Mouse (Mus musculus): ENCODE results near the gene C1d. TPM values are rescaled to one million over a fixed set of nuclear protein-coding genes. Genes with fewer than 3 reads are reported as not detected.
"Not testable (repeated sequence)": the region's sequence is repeated elsewhere in the genome, so short reads cannot be mapped to it uniquely, and the experiment has no call there.

C1d gene
- 14.5 and 15.2 TPM in 2 replicates for polyA plus RNA-seq (2012; rRNA removed)

DNA sequence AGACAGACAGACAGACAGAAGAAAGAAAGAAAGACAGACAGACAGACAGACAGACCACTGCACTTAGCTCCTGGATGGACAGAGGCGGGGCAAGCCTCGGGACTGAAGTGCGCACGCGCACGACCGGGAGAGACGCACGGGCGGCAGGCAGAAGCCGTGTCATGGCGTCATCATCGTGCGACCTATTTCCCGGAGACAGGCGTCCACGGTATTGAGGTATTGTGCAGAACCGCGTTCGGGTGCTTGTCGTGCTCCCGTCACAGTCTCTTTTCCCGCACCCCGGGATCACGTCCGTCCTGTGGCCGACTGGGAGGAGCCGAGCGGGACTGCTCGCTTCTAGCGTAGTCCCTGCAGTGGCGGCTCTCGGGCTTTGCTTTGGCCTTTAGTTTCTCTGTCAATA lies at the start of gene C1d:
Gene C1d, plus strand, starts transcription at position 137 of the 400 bp plus-strand sequence.
- WGBS: under 1% methylated on average over 33 of the region's 33 CpGs
- DNase-seq (ENCODE audit: low read depth, low spot score): peak; percentile 82

DNA sequence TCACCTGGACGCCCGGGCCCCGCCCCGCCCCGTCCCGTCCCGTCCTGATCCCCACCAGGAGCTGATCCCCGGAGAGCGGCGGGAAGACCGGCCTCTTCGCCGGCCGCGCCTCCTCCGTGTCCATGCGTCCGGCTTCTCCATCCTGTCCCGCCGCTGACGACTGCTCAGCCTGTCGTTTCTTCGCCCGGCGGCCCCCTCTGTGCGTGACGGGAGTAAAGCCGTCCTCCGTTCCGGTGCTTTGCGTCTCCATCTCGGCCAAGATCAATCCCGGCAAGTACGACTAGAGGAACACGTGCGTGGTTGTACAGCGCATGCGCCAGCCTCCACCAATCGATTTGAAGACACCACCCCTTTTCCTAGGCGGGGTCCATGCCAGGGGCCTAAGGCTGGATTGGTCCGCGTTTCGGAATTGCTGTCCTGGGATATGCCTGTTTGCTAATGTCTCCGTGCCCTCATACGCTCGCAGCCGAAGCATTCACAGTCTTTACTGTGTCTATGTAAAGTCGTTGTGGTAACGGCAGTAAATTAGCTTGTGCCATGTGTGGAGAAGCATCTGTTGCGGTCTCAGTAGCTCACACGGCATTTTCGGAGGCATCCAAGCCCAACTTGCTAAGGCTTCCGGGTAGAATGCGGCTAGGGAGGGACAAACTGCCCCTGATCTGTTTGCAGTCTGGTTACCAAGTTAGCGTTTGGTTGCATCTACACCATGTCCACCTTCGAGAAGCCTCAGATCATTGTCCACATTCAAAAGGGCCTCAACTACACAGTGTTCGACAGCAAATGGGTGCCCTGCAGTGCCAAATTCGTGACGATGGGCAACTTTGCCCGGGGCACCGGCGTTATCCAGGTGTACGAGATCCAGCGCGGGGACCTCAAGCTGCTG lies 45.9 kb upstream of the C1d start, which contains the start of gene Pno1:
Gene Pno1, minus strand, starts transcription at position 311 of the 883 bp plus-strand sequence.
- under 1% methylated on average over 65 of the region's 65 CpGs for WGBS
- DNase-seq (ENCODE audit: low read depth, low spot score): peak; percentile 80

DNA sequence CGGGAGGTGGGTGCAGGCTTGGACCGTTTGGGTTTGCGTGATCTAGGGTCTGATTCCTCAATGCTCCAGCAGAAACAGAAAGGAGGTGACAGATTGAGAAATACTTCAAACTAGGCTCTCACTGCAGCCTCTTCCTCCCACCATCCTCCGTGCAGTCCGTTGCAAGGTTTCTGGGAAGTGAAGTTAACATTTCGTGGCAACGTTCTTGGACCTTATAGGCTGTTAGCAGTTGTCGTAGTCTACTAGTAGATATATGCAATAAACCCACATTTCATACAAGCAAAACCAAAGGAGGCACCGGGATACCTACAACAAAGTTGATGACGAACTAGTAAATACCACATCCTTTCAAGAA lies 45.3 kb upstream of the C1d start:
- WGBS: under 1% methylated on average over 10 of the region's 10 CpGs
- DNase-seq (ENCODE audit: low read depth, low spot score): no peak

DNA sequence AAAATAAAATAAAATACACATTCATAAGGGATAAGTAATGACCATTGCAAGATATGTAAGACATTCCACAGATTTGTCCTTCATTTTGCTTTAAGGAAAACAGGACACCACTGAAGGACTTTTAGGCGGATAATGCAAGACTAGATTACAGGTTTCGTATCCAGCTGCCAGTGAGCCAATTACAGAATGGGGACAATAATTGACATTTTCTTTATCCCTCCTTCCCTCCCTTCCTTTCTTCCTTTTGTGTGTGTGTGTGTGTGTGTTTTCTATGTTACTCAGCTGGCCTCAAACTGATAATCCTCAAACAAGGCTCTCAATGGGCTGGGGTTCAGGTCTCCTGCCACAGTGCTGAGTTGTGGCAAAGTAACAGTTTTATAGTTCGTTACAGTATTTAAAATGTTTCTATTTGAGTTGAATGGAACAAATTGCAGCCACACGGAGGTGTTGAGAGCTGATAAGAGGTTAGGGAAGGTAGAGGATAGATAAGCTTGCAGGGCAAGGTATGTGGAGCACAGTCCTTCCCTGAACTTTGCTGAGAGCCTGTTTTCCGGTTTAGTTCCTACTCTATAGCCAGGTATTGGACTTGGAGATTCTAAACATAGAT lies 44.4 kb upstream of the C1d start:
- no peak for DNase-seq (ENCODE audit: low read depth, low spot score)
- WGBS: 38% methylated on average over 5 of the region's 5 CpGs

DNA sequence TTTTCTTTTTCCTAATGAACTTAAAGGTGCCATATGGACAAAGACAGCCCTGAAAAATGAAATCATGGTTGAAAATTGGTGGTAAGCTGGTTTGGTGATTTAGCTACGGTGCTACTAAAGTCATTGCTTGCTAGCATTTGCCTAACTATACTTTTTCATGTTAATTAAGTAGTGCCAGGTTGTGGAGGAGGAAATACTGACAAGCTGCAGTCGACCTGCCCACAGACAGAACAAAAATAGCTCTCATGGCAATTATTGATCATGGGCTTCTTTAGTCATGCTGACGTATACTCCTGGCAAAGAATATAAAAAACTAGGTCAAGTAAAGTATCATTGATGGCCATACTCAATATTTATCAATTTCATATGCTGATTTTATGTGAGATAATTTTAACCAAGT lies 41.9 kb upstream of the C1d start:
- 86% methylated on average over 3 of the region's 3 CpGs for WGBS
- DNase-seq (ENCODE audit: low read depth, low spot score): no peak

DNA sequence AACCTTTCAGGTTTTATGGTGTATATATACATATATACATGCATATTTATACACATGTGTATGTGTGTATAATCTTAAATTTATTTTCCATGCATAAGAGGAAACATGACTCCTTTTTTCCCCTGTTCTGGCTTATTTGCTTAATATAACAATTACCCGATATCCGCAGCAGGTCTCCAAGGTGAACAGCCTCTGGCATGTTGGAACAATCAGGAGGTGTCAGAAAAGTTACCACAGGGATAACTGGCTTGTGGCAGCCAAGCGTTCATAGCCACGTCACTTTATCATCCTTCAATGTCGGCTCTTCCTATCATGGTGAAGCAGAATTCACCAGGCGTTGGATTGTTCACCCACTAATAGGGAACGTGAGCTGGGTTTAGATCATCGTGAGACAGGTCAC lies 36.3 kb upstream of the C1d start:
- no peak for DNase-seq (ENCODE audit: low read depth, low spot score)
- 97% methylated on average over 8 of the region's 8 CpGs for WGBS

DNA sequence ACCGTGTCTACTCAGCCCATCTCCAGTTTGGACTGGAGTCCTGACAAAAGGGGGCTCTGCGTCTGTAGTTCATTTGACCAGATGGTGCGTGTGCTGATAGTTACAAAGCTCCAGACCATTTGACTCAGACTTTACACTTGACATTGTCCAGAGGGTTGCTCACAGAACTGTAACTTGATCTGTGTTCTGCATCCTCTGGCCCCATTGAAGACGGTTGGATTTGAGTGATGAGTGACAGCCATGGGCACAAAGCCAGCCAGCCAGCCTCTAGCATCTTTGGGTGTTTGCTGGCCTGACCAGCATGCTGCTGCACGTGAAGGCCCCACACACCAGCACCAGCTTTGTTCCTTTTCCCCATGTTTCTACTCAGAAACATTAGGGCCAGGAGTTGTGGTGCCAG lies 24.6 kb upstream of the C1d start:
- DNase-seq (ENCODE audit: low read depth, low spot score): no peak
- 78% methylated on average over 5 of the region's 5 CpGs for WGBS

DNA sequence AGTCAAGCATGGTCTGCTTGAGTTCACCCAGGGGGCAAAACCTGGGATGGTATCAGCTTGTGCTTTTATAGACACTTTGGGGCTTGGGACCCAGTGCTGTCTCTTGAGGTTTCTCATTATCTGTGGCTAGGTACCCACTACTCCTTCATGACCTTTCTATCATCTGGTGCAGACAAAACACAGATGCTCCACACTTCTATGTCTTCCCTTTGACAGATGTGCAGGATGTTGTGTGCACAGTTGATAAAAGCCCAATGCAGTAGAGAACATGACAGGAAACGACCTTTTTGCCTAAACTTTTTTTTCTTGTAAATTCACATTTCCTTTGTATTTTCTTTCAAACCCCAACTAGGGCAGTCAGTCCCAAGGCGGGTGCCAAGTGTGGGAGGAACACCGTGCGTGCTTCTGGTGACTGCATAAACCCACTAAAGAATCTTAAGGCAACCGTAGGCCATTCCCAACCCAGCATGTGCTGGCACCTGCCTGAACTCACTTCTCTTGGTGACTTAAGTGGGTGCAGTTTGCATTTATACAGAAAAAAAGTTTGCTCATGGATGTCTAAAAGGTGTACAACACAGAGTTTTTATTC lies 20.8 kb upstream of the C1d start:
- DNase-seq (ENCODE audit: low read depth, low spot score): no peak
- 86% methylated on average over 5 of the region's 5 CpGs for WGBS

DNA sequence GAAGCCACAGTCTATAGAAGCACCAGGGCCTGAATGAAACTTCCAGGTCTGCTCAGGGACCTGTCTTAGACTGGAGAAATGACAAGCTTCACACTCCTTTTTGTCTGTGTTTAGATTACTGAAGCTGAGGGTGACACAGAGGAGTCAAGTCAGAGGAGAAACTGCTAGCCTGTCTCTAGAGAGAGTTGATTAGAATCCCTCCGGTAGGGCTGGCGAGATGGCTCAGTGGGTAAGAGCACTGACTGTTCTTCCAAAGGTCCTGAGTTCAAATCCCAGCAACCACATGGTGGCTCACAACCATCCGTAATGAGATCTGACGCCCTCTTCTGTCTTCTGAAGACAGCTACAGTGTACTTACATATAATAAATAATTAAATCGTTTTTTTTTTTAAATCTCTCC lies 18.8 kb upstream of the C1d start:
- DNase-seq (ENCODE audit: low read depth, low spot score): not testable (repeated sequence)
- WGBS: 87% methylated on average over 5 of the region's 5 CpGs

DNA sequence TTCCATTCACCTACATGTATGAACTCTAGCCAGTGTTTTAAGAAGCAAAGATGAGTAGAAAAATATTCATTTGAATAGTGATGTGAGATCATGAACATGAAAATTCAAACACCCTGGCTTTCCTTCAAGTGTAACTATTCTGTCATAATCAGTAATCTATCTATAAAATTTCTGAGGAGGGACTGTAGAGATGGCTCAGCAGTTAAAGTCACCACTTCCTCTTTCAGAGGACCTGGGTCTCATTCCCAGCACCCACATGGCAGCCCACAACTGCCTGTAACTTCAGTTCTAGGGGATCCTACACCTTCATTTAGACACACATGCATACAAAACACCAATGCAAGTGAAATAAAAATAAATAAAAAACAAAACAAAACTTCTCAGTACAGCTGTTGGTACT lies 8.7 kb upstream of the C1d start:
- DNase-seq (ENCODE audit: low read depth, low spot score): no peak

DNA sequence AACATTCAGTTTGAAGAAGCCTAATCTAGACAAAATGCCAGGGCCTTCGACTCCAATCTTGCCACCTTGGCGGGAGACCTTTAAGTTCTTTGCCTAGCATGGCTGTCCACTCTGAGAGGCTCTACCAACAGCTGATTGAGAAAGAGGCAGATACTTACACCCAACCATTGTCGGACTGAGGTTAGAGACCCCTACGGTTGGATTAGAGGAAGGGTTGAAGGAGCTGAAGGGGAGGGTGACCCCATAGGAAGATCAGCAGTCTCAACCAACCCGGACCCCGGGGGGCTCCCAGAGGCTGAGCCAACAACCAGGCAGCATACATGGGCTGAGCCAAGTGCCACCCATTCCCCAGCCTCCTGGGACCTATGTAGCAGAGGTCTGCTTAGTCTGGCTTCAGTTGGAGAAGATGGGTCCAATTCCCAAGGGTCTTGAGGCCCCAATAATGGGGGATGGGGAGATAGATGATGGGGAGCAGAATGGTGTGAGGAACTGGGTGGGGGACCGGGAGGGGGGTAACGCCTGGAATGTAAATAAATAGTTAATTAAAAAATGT lies 490 bp upstream of the C1d start:
- WGBS: 54% methylated on average over 8 of the region's 8 CpGs
- no peak for DNase-seq (ENCODE audit: low read depth, low spot score)

DNA sequence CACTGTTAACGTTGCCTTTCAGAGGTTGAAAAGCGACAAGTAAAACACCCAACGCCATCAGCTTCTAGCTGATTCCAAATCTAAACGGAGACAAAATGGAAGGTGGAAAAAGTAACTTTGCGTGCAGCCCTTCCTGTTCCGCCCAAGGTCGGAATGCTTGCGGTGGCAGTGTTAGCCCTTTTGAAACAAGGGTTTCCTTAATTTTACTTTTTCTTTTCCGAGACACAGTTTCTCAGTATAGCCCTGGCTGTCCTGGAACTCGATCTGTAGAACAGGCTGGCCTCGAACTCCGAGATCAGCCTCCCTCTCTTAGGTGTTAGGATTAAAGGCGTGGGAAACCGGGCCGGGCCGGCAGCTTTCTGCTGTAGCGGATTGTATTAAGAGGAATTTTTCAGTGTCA lies 482 bp downstream of the C1d start:
- no peak for DNase-seq (ENCODE audit: low read depth, low spot score)

DNA sequence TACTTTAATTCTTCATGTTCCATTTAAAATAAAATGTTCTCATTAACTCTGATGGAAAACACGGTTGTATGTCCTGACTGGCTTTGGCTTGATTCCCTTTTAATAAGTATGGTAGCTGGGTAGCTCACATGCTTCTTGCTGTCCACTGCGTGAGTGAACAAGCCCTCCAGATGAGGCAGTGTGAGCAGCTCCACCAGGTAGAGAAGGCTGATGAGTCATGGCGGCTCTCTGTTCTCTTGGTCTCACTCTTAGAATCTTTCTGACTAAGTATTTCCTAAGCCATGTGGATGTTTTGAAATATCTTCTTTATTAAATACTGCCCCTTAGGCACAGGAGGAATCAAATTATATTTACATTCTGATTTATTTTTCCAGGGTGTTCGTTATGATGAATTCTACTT lies 9.8 kb downstream of the C1d start:
- no peak for DNase-seq (ENCODE audit: low read depth, low spot score)
- 88% methylated on average over 4 of the region's 4 CpGs for WGBS

More for the DNA sequence above, 482 bp downstream of the C1d start:
- under 1% methylated on average over 17 of the region's 17 CpGs for WGBS

DNA sequence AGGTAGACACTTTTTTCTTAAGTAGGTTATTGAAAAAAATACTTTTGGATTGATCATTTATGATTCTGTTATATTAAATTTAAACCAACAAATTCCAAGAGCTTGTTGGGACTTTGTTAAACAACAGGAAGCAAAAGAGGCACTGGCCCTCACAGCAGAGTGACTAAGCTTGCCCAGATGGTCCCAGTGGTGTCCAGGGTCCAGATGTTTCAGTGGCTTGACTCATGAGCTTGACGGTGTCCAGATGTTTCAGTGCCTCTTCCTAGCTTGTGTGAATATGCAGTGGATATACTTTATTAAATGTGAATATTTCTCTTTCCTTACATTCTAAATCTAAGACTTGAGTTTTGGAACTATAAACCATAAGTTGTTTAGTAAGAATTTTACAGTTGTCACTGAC lies 11.4 kb downstream of the C1d start:
- DNase-seq (ENCODE audit: low read depth, low spot score): no peak
- WGBS: 75% methylated on average over 1 of the region's 1 CpGs

DNA sequence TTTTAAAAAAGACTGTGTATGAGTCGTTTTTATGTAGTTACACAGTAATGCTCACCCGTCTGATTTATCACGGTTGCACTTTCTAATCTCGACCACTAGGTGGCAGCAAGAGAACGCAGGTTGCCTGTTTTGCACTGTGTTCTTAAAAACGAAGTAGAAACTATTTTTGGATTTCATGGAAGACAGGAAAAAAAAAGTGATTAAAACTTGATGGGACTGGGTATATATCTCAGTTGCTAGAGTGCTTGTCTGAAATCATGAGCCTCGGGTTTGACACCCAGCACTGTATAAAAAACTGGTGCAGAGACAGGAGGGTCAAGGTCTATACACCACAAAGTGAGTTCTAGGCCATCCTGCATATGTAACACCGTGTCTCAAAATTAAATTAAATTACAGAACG lies 22.6 kb downstream of the C1d start:
- 13% methylated on average over 9 of the region's 9 CpGs for WGBS
- DNase-seq (ENCODE audit: low read depth, low spot score): peak; percentile 24

DNA sequence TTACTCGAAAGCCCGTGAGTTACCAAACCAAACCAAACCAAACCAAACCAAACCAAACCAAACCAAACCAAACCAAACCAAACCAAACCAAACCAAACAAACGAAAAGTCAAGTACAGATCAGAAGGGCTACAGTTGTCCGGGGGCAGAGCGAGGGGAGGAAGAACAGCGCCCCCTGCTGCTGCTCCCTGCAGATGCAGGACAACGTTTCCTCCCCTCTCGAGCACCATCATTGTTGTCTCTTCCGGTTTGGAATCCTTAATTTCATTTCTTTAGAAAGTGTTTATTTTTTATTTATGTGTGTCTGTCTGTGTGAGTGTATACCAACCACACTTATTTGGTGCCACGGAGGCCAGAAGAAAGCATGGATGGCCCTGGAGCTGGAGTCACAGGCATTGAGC lies 26.7 kb downstream of the C1d start:
- DNase-seq (ENCODE audit: low read depth, low spot score): no peak
- 65% methylated on average over 10 of the region's 10 CpGs for WGBS

DNA sequence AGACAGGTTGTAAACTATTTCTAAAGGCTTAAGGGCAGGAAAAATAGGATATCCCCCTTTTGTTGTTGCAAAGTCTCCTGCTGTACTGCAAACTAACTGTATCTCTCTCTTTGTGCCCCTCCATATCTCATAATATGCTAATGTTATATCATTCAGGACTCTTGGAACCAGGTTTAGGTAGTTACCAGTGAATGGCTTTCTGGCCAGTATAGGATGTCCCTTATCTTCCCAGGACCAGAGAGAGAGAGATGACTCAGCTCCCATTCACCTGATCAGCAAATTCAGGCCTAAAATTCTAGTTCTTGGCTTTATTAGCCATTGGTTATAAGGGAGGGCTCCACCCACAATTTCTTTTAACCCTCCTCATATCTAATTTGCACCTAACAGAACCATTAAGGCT lies 31.5 kb downstream of the C1d start:
- DNase-seq (ENCODE audit: low read depth, low spot score): no peak

DNA sequence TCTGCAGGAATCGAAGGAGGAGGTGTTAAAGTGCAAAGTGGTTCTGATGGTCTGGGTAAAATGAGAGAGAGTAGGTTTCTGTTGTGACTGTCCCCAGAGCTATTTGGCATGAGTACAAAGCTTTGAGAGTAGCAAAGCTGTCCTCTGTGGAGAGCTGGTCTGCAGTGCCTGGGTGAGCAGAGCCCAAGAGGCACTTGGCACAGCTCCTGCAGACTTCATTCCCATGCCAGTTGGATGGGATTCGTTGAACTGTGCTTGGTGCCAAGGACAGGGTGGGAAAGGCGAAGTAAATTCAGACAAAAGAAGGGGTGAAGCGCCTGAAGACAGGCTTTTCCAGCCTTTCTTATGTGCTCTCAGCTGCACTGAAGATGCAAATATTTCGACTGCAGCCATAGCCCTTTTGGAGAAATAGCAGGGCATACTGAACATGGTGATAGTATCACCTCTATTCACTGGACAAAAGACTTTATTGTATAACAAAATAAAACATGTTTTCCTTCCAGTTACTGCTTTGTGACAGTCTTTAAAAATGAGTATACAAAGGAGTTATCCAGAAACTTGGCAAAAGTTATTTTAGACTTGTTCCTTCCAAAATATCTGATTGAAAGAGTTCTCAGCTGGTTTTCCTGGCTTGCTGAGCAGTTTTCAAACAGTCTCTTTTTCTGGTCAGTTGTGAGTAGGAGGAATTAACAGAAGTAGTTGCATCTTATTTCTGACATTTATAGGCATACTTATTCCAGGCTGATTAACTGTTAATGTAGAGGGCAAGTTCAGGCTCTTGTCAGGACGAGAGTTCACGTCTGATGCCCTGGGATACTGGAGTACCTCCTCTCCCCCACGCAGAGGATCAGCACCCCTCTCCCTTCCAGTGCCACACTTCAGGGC lies 48.9 kb downstream of the C1d start:
- WGBS: 52% methylated on average over 8 of the region's 8 CpGs
- no peak for DNase-seq (ENCODE audit: low read depth, low spot score)

DNA sequence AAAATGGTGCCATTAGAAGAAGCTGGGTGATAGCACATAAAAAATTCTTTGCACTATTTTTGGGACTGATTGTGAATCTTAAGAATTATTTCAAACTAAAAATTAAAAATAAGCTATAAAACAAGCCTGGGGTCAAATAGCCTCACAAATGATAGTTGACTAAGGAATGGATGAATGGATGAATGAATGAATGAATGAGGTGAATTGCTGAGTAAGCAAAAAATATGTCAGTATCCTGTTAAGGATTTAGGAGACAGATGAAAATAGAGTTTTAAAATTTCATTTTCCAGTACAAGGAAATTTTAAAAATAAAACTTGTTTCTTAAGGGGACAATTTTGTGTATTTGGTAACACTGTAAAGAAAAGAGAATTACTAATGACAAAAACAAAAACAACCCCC lies 50.1 kb downstream of the C1d start:
- no peak for DNase-seq (ENCODE audit: low read depth, low spot score)
